Mouse (Mus musculus) spleen, postnatal 14 days (tissue): ENCODE results near the gene Fam53b.
A peak's percentile ranks its signal among the peaks of the same experiment; 100 is the strongest.

ENCODE experiments used
- DNase-seq, 2 experiments: peaks; one replicate each; pipeline ENCODE4 v3.0.0; 2021 to 2022; ENCODE audit warnings: low spot score in 2 of 2

The Fam53b gene

DNA sequence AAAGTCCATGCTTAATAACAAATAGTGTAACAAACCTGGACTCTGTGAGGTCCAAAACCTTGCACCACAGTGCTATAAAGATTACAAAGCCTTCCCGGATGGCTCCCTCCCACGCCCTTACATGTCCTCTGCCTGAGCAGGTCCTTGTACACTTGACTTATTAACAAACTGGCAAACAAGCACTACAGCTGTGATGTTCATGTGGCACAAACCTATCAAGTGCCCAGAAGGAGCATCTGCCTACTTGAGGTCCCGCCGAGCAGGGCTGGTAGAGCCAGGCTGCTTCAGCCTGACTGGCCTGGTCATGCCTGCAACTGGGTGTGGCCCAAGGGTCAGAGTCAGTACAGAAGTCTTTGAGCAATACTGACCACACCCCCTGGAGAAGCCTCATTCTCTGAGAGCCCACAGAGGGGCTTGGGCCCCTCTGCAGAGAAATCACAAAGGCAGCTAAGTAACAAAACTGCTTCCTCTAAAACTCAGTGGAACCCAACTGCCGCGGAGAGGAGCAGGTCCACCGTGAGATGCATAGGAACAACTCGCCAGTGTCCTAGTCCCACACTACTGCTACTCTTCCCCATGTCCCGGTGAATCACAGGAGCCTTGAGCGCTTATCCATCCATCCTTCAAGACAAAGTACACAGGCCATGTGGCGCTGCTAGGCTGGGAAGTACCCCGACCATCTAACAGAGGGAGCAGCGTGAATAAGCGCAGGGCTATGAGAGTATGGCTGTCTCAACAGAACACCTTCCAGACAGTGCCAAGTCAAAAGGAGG, 23.1 kb downstream of the Fam53b start:
- DNase-seq = no peak

- no peak for DNase-seq
These were observed 24.9 kb downstream of the Fam53b start for GRCm38 (mm10) chr7:132788826-132789225.

GRCm38 (mm10) chr7:132787496-132788190, 26.0 kb downstream of the Fam53b start:
- DNase-seq = no peak

GRCm38 (mm10) chr7:132787022-132787421, 26.7 kb downstream of the Fam53b start:
- no peak for DNase-seq

DNA sequence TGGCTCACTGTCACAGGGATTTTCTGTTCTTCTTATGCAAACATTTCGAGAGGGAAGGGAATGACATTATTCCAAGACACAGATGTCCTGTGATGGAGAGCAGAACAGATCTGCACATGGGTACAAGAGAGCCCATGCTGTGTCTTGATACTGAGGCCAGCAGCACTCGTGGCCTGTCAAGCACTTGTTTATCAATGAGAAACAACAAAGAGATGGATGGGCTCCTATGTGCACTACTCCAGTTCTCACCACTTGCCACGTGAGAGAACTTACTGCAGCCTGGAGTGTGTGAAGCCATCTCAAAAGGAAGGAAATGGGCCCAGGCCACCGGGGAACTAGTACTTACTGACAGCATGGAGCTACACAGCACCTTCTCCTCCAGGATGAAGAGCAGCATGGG, 27.2 kb downstream of the Fam53b start:
- DNase-seq = no peak

DNA sequence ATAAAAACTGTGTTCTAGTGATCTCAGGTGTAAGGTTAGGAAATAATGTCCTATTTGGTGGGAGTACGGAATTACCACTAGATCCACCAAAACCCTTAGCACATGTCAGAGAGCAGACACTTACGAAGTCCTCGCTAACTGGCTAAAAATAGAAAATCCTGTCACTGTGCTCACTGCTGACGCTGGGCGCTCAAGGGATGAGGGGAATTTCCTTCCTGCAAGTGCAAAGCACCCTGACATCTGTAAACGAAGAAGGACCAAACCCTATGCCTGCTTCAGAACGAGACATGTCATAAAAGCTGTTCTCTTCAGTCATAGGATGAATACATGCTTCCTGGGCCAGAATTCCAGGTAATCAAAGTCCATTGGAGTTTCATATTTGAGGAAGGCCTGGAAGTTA, 27.7 kb downstream of the Fam53b start:
- DNase-seq = no peak

- no peak for DNase-seq
These were observed 29.6 kb downstream of the Fam53b start for GRCm38 (mm10) chr7:132784101-132784500.

DNA sequence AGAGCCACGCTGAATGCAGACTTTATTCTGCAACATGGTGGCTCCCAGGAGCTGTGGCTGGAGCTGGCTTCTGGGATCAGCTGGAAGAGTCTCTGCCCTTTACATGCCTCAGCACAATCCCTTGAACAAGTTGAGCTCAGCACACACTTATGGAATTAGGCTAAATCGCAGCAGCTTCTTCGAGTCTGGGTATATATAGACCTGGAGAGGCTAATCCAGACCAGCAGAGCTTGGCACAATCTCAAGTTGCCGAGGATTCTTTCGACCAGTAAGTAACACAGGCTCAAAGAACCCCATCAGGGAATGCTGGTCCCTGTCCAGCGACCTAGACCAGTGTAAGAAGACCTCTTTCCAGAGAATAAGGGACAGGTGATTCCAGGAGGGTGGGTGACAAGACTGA, 31.8 kb downstream of the Fam53b start:
- DNase-seq = no peak

GRCm38 (mm10) chr7:132781130-132781814, 32.4 kb downstream of the Fam53b start:
- DNase-seq = no peak

DNA sequence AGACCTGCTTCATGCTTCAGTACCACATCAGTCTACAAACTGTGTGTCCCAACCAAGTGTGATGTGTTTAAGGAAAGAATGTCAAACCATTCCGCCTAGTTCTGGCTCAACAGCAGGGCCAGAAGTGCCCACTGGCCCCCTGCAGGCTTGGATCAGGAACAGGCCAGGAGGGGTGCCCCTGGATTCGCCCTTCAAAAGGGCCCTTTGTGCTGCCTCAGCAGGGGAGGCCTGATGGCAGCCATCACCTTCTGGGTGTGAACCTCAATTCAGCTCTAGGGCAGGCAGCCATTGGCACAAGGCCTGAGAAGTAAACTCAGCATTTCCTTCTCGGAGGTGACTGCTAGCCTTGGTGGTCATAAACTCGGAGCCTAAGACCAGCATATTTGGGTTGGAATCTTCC, 33.1 kb downstream of the Fam53b start:
- no peak for DNase-seq

DNA sequence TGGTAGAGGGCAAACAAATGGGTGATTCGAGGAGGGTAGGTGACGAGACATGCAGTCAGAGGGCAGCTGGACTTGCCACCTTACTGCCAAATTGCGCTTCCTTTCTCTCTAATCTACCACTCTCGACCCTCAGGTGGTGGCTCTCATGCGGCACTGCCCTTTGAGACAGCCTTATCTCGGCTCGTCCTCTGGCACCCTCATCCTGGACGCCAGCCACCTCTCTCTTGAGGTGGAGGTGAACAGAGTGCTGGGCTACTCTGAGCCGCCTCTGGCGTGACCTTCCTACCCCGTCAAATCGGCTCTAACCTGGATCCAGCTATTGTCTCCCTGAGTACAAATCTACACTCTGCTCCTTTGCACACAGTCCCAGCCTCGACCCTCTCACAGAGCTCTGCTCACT, 35.1 kb downstream of the Fam53b start:
- peak; percentile 48 to 51 for DNase-seq

DNA sequence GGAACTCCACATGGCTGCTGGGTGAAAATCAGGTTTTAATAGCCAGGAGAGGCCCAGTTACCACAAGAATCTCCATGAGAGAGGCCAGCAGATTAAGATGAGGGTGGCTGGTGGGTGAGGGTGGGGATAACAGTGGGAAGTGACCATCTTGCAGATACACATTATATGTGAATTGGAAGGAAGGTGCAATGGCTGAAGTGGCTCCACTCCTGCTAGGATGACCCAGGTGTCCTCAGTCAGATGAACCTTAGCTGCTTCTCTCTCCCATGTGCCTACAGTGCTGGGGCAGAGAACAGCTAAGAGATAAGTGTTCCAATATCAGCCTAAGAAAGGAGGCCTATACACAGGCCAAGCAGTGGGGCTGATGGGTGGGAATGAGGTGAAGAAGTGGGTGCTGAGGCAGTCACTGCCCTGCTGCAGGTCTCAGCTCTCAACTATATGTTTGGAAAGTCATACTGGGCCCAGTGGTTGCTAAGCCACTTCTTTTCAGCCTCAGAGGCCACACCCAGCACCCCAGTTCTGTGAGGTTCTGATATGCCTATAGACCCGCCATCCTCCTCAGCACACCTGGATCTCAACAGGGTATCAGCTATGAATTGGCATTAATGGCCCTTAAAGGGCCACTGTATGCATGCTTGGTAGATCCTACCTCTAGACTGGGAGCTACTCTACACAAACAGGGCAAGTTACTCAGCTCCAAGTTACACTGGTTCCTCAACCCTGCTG, 35.8 kb downstream of the Fam53b start:
- peak; percentile 52 to 57 for DNase-seq

GRCm38 (mm10) chr7:132777117-132777516, 36.6 kb downstream of the Fam53b start:
- DNase-seq = no peak

GRCm38 (mm10) chr7:132776338-132777111, 37.2 kb downstream of the Fam53b start:
- peak; percentile 49 to 50 for DNase-seq

GRCm38 (mm10) chr7:132775922-132776321, 37.8 kb downstream of the Fam53b start:
- DNase-seq = no peak

GRCm38 (mm10) chr7:132775333-132775732, 38.4 kb downstream of the Fam53b start:
- no peak for DNase-seq

DNA sequence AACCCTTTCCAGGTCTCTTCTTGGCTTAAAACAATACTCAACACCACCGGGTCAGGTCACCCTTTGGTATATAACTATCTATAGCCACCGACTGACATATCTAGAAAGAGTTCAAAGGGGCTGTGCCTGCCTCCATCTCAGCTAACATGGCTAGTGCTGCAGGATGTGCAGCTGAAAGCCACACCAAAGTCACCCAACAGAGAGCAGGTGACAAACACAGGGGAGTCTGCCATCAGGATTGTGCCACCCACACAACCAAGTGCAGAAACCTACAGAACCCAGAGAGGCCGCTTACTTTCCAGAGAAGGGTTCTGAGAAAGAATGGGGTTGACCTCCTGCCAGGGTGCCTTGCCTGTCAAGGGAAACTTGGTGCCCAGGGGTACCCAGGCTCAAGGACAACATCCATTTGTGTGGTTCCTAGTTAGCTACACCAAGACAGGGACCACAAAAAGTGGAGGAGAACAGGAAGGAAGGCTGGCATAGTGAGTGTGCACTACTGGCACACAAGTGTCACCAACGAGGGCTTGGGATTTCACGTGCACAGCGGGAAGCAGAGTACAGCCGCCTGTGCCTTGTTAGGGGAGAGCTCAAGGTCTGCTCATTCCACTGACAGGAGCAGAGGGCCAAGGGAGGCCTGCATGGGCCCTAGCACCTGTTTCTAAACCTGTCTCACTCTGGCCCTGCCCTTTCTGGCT, 40.5 kb downstream of the Fam53b start:
- DNase-seq = no peak

GRCm38 (mm10) chr7:132772440-132772839, 41.2 kb downstream of the Fam53b start:
- DNase-seq = peak; percentile 57 to 70

- no peak for DNase-seq
These were observed 45.0 kb downstream of the Fam53b start for GRCm38 (mm10) chr7:132768498-132769344.

DNA sequence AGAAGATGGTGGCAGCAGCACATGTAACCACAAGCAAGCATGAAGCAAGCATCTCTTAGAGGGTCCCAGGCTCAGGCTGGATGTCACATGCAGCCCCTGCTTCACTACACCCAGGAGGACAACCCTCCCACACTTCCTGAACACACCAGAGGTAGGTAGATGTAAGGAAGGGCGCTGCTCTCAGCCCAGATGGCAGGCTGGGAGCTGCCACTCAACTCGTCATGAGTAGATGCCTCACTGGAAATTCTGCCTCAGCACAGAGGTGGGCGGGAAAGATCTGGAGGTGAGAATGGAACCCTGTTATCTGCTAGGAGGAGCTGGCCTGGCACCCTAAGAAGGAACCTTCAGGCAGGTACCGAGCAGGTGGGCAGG, 45.7 kb downstream of the Fam53b start:
- no peak for DNase-seq
